Mouse (Mus musculus) G1E (cell line): ENCODE data around the gene Dhodh. TPM values are rescaled to one million over a fixed set of nuclear protein-coding genes. Genes with fewer than 3 reads are reported as not detected.

Source experiments
- ATAC-seq: 2 replicates; pipeline ENCODE4 v1.8.0; 2016; ENCODE audit warnings: mild to moderate bottlenecking; ENCODE audit not compliant: insufficient number of reproducible peaks, poor library complexity, low FRiP score, severe bottlenecking; ENCODE audit errors: extremely low read depth
- DNase-seq: peaks from one replicate; pipeline ENCODE4 v3.0.0; 2012; ENCODE audit warnings: low spot score
- H3K27me3 ChIP-seq: 2 replicates; pipeline ENCODE4 v1.6.1; 2012; ENCODE audit warnings: mild to moderate bottlenecking, low read length, inconsistent platforms; ENCODE audit not compliant: insufficient read depth
- H3K36me3 ChIP-seq: replicated peaks from 2 replicates; pipeline ENCODE3; 2012; ENCODE audit warnings: mild to moderate bottlenecking, inconsistent platforms
- H3K4me1 ChIP-seq: 2 replicates; pipeline ENCODE4 v1.6.1; 2012; ENCODE audit warnings: low read depth, low read length, inconsistent platforms, mixed read lengths; ENCODE audit not compliant: insufficient read depth
- H3K4me3 ChIP-seq: 2 replicates; pipeline ENCODE4 v1.5.1; 2012; ENCODE audit warnings: low read depth, mild to moderate bottlenecking, inconsistent platforms, low read length, moderate library complexity, mixed read lengths
- H3K9me3 ChIP-seq: replicated peaks from 2 replicates; pipeline ENCODE4 v1.6.1; 2012; ENCODE audit warnings: inconsistent platforms
- CTCF ChIP-seq: IDR thresholded peaks from 2 replicates; pipeline ENCODE4 v1.5.1; 2012; ENCODE audit warnings: low read depth, low read length, inconsistent platforms, mixed read lengths
- GATA1 ChIP-seq: IDR thresholded peaks from 2 replicates; pipeline ENCODE4 v1.6.1; 2012; ENCODE audit warnings: borderline replicate concordance, low read length, inconsistent platforms, mixed read lengths
- GATA2 ChIP-seq: IDR thresholded peaks from 2 replicates; pipeline ENCODE4 v1.6.1; 2012; ENCODE audit warnings: low read depth, low read length, inconsistent platforms, borderline replicate concordance
- POLR2AphosphoS5 ChIP-seq: IDR thresholded peaks from 2 replicates; pipeline ENCODE4 v1.6.1; 2012; ENCODE audit warnings: low read depth, low read length, inconsistent platforms; ENCODE audit not compliant: insufficient replicate concordance
- TAL1 ChIP-seq: conservative IDR thresholded peaks from 2 replicates; pipeline ENCODE4 v1.6.1; 2012; ENCODE audit warnings: low read depth, low read length, inconsistent platforms, mixed read lengths
- polyA plus RNA-seq: library from polyadenylated mRNA; stranded (reverse); fragments of >175 nt; gene quantifications from 2 replicates; pipeline ENCODE4 v1.2.3, GENCODE M21; 2012
- total RNA-seq, 2 experiments: library from RNA; stranded (forward) in 1 of 2; stranded (reverse) in 1 of 2; fragments of 200-1000 nt in 1 of 2; fragments of >200 nt in 1 of 2; fragmentation: Nextera tagmentation in 1 of 2; gene quantifications; 2 replicates each; pipeline ENCODE4 v1.2.3; 2014 to 2017

Gene Dhodh
- total and polyA plus RNA-seq, 3 experiments, result 23.7 to 110 (median 24.6) TPM

- ATAC-seq (no peak), DNase-seq (no peak)
- Histone ChIP-seq H3K36me3 (peaks cover 50% of the 10 kb centered on the region), H3K27me3 (no peaks in the 10 kb centered on the region; the same call in 1 of the 2 replicates), H3K4me1 (peaks cover 11% of the 10 kb centered on the region), H3K4me3 (no peak overlapping the region), H3K9me3 (no peaks in the 10 kb centered on the region)
- TF ChIP-seq POLR2AphosphoS5, result no peak
- TF ChIP-seq GATA2, result no peak
- TF ChIP-seq CTCF, result no peak
- no peak for TF ChIP-seq TAL1
- no peak for TF ChIP-seq GATA1
Observed at GRCm38 (mm10) chr8:109590901-109591300, 17.6 kb downstream of the Dhodh start.

- peaks cover 8% of the 10 kb centered on the region for H3K4me1 ChIP-seq
- peaks cover 11% of the 10 kb centered on the region for H3K36me3 ChIP-seq
- H3K4me3 ChIP-seq, result no peak overlapping the region
- DNase-seq, result no peak
- H3K9me3 ChIP-seq, result no peaks in the 10 kb centered on the region
- no peak for TF ChIP-seq CTCF
- no peak for TF ChIP-seq TAL1
- no peak for TF ChIP-seq GATA2
- TF ChIP-seq POLR2AphosphoS5, result no peak
- TF ChIP-seq GATA1, result no peak
- ATAC-seq, result no peak
- H3K27me3 ChIP-seq, result peaks cover 11% of the 10 kb centered on the region
Observed at GRCm38 (mm10) chr8:109586972-109587504, 21.4 kb downstream of the Dhodh start.

- no peaks in the 10 kb centered on the region for H3K4me1 ChIP-seq
- peaks cover under 1% of the 10 kb centered on the region for H3K36me3 ChIP-seq
- DNase-seq (no peak), ATAC-seq (no peak)
- H3K27me3 ChIP-seq, result peaks cover 11% of the 10 kb centered on the region
- TF ChIP-seq GATA2 (no peak), POLR2AphosphoS5 (no peak), GATA1 (no peak), TAL1 (no peak), CTCF (no peak)
- H3K9me3 ChIP-seq, result no peaks in the 10 kb centered on the region
- no peak overlapping the region for H3K4me3 ChIP-seq
Observed at GRCm38 (mm10) chr8:109585652-109586051, 22.8 kb downstream of the Dhodh start.

- H3K4me1 ChIP-seq, result no peaks in the 10 kb centered on the region
- H3K36me3 ChIP-seq, result no peaks in the 10 kb centered on the region
- no peak overlapping the region for H3K4me3 ChIP-seq
- no peaks in the 10 kb centered on the region for H3K9me3 ChIP-seq
- DNase-seq, result no peak
- no peak for ATAC-seq
- TF ChIP-seq POLR2AphosphoS5, result no peak
- no peak for TF ChIP-seq CTCF
- TF ChIP-seq GATA1, result no peak
- TF ChIP-seq GATA2, result no peak
- TF ChIP-seq TAL1, result no peak
- peaks cover 11% of the 10 kb centered on the region for H3K27me3 ChIP-seq
Observed at GRCm38 (mm10) chr8:109584830-109585229, 23.6 kb downstream of the Dhodh start.

GRCm38 (mm10) chr8:109584293-109584692 is 24.2 kb downstream of the Dhodh start:
- ATAC-seq (no peak), DNase-seq (no peak)
- H3K27me3 ChIP-seq, result peaks cover 11% of the 10 kb centered on the region
- TF ChIP-seq GATA1, result no peak
- TF ChIP-seq TAL1, result no peak
- no peak for TF ChIP-seq GATA2
- no peak for TF ChIP-seq POLR2AphosphoS5
- TF ChIP-seq CTCF, result no peak
- no peaks in the 10 kb centered on the region for H3K4me1 ChIP-seq
- H3K36me3 ChIP-seq, result no peaks in the 10 kb centered on the region
- no peak overlapping the region for H3K4me3 ChIP-seq
- H3K9me3 ChIP-seq, result no peaks in the 10 kb centered on the region

GRCm38 (mm10) chr8:109578900-109579301 is 29.6 kb downstream of the Dhodh start, which contains the start of gene Hp:
Hp (minus strand) TSS chr8:109579172.
- Histone ChIP-seq H3K4me3 (no peak within 1 kb of the TSS), H3K27me3 (peaks cover 5% of the 10 kb centered on the region), H3K4me1 (no peaks in the 10 kb centered on the region), H3K9me3 (no peaks in the 10 kb centered on the region), H3K36me3 (peaks cover 15% of the 10 kb centered on the region)
- no peak for DNase-seq
- TF ChIP-seq TAL1 (no peak), POLR2AphosphoS5 (no peak), CTCF (no peak), GATA1 (no peak), GATA2 (no peak)
- ATAC-seq, result no peak
